Mouse (Mus musculus) small intestine, adult 2 months (tissue): ENCODE measurements around the gene Dock9.

Source experiments
- CTCF ChIP-seq: fragments of 200-500 bp; IDR thresholded peaks from 2 replicates; pipeline ENCODE4 v1.5.1; 2012; ENCODE audit warnings: low read depth, mild to moderate bottlenecking, control low read depth, inconsistent platforms, low read length, moderate library complexity, mixed read lengths; ENCODE audit not compliant: insufficient replicate concordance, insufficient read length; ENCODE audit errors: extremely low read depth
- POLR2A ChIP-seq: fragments of 200-500 bp; IDR thresholded peaks from 2 replicates; pipeline ENCODE4 v1.6.1; 2012; ENCODE audit warnings: low read depth, mild to moderate bottlenecking, control low read depth, inconsistent platforms, low read length, moderate library complexity

DNA sequence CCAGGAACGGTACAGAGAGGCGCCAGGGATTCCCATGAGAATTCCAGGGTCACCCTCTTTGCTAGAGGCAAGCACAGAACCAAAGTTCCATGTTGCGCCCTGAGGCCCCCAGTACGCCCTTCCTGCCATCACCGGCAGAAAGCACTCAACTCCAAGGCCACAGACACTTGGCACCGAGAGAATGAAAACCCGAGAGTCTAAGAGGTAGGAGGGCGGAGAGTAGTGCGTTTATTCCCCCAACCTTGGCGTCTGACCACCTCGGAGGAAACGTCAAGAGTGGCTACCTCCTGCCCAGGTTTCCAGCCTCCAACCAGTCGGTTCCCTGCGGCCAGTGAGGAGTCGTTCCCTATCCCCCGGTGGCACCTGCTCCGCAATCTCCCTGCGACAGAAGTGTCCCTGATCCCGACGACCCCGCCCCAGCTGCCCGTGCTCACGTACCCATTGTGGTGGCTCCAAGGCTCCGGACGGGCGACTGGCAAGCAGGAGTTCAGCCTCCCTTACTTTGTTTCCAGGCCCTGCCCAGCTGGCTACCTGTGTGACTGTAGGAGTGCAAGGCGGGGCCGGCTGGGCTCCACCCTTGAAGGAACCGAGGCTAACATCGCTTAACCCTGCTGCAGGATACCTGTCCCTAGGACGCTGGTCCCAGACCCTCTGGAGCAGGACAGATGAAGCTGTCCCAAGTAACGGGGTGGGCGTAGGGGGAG lies 292.7 kb downstream of the Dock9 start, which contains the start of gene Slc15a1:
- TF ChIP-seq CTCF (no peak), POLR2A (peak; percentile 96)
